Mouse (Mus musculus) olfactory bulb, adult 2 months (tissue): Measurements from ENCODE around the gene Fam229a. TPM values are rescaled to one million over a fixed set of nuclear protein-coding genes. Genes with fewer than 3 reads are reported as not detected.
"Not testable (repeated sequence)": the region's sequence is repeated elsewhere in the genome, so short reads cannot be mapped to it uniquely, and the experiment has no call there.

Experiments used
- H3K27ac ChIP-seq: fragments of 200-500 bp; 2 replicates; pipeline ENCODE4 v1.5.1; 2012; ENCODE audit warnings: low read depth, low read length; ENCODE audit not compliant: insufficient read depth
- H3K4me1 ChIP-seq: fragments of 200-500 bp; 2 replicates; pipeline ENCODE4 v1.6.1; 2012; ENCODE audit warnings: low read length; ENCODE audit not compliant: control insufficient read depth, insufficient read depth
- H3K4me3 ChIP-seq: fragments of 200-500 bp; 2 replicates; pipeline ENCODE4 v1.5.1; 2012; ENCODE audit warnings: mild to moderate bottlenecking, low read depth, low read length, moderate library complexity; ENCODE audit not compliant: insufficient read depth
- CTCF ChIP-seq: fragments of 200-500 bp; IDR thresholded peaks from 2 replicates; pipeline ENCODE4 v1.5.1; 2012; ENCODE audit warnings: low read depth, mild to moderate bottlenecking, low read length, moderate library complexity; ENCODE audit not compliant: insufficient read depth
- POLR2A ChIP-seq: fragments of 200-500 bp; IDR thresholded peaks from 2 replicates; pipeline ENCODE4 v1.6.1; 2012; ENCODE audit warnings: mild to moderate bottlenecking, low read depth, low read length, moderate library complexity; ENCODE audit not compliant: insufficient read depth
- WGBS: fragments of 180-500 bp; shearing (Covaris S2); methylation state at CpG from one replicate; pipeline ENCODE4 v1.1.7; 2018; 5-methylcytosine and 5-hydroxymethylcytosine counted together
- polyA plus RNA-seq: library from polyadenylated mRNA; stranded (reverse); fragments of >200 nt; gene quantifications from 2 replicates; pipeline ENCODE4 v1.2.4, GENCODE M21; 2012; ENCODE audit warnings: low replicate concordance; ENCODE audit not compliant: missing spikeins, insufficient read depth, insufficient read length

Gene Fam229a
- polyA plus RNA-seq, result not detected in 2 replicates

DNA sequence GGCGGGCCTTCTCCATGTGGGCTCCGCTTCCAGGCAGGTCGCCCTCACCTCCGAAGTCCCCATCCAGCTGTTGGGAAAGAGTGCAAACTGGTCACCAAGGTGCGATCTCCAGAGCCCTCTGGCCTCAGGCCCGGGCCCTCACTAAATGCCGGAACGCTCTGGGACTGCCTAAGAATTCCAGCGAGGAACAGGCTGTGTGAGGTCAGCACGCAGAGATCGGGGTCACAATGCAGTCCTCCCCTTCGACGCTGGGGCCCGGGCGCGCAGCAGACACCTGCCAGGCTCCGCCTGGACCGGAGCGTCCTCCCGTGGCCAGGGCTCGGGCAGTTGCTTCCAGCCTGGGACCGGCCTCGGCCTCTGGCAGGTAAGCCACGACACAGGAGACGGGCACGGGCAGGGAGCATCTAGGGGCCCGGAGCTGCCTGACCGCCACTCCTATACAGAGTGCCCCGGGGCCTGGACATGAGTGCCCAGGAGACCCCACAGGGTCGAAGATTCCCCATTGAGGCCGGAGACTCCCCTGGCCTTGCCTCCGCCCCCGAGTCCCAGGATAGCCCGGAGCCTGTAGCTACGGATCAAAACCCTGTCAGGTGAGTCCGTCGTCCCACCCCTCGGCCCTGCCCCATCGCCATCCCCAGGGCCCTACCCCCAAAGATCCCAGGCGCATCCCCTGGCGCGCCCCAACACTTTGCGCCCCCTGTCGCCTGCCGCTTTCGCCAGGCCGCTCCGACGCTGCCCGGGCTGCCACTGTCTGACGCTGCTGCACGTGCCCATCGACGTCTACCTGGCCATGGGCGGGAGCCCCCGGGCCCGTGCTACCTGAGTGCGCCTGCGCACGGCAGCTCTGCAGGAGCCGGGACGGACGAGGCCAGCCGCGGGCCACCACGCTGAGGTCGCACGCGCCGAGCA is at the start of gene Fam229a, which contains the start of gene Tssk3:
Gene Fam229a, plus strand, starts transcription at position 219 of the 909 bp plus-strand sequence.
Gene Tssk3, minus strand, starts transcription at position 51 of the 909 bp plus-strand sequence.
- H3K4me3 ChIP-seq, result peak within 1 kb of the TSS; percentile 29
- TF ChIP-seq CTCF (no peak), POLR2A (no peak)
- peaks cover 19% of the 10 kb centered on the region for H3K4me1 ChIP-seq
- H3K27ac ChIP-seq, result no peak within 1 kb of the TSS
- WGBS, result 15% methylated on average over 70 of the region's 70 CpGs

DNA sequence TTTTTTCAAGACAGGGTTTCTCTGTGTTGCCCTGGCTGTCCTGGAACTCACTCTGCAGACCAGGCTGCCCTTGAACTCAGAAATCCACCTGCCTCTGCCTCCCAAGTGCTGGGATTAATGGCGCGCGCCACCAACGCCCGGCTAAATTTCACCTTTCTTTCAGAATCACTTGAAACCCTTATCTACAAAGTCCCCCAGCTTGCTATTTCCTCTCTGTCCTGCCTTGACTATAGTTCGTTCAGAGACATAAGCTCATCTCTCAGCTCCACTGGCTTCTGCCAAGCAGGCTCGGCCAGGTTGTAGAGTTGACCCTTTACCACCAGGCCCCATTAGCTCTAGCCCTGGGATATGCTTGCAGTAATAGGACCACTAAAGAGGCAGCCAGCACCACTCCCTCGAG is 43.6 kb upstream of the Fam229a start:
- no peaks in the 10 kb centered on the region for H3K4me1 ChIP-seq
- H3K27ac ChIP-seq, result no peak overlapping the region
- no peak overlapping the region for H3K4me3 ChIP-seq
- 84% methylated on average over 8 of the region's 8 CpGs for WGBS
- TF ChIP-seq POLR2A, result no peak
- no peak for TF ChIP-seq CTCF

DNA sequence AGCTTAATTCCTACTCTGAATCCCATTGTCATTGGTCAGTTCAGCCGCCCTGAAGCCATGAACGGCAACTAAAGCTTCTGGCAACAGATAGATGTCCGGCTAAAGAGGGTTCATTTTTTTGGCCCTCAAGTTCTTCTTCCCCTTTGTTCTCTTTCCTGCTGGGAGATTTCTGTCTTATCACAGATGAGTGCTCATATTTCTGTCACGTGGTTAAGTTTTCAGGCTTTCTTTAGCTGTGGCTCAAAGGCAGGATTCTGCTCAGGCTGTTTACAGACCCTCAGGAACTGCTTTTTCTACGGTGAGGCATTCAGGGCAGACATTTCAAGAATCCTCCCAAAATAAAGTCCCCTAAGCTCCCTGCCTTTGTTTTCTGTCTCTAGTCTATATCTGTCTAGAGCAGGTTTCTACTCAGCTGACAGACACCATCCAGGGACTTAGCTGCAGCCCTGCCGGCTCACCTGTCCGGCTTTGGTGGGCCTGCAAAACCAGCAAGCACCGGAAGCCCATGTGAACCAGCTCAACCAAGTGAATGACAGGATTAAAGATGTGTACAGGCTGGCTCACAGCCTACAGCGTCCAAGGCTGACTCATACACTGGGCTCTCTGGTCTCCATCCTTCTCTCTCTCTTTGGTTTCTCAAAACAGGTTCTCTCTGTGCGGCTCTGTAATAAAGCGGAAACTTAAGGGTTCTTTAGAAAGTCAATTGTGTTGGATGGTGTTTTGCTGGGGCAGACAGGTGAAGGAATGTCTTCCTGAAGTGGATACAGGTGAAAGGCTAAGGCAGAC is 43.0 kb upstream of the Fam229a start:
- TF ChIP-seq CTCF (no peak), POLR2A (no peak)
- no peak overlapping the region for H3K27ac ChIP-seq
- H3K4me1 ChIP-seq, result no peaks in the 10 kb centered on the region
- no peak overlapping the region for H3K4me3 ChIP-seq
- WGBS, result 84% methylated on average over 11 of the region's 11 CpGs

DNA sequence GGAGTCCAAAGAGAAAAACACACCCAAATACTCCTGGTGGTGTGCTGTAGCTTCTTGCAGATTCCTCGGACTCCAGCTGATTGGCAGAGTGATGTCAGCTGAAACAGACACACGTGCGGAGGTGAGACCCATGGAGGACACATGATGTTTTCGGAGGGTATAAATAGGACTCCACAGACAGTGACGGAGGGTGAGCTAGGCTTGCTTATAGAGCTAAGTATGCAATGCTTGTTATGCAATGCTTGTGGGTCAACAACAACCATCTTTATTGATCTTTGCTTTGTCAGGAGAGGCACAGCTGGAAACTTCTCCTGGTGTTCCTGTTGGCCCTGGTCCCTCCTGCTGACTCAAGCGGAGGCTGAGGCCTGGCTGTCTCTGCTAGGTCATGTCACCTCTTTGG is 42.3 kb upstream of the Fam229a start:
- H3K4me3 ChIP-seq, result no peak overlapping the region
- no peaks in the 10 kb centered on the region for H3K4me1 ChIP-seq
- no peak for TF ChIP-seq CTCF
- no peak for TF ChIP-seq POLR2A
- WGBS, result 92% methylated on average over 6 of the region's 6 CpGs
- H3K27ac ChIP-seq, result no peak overlapping the region

DNA sequence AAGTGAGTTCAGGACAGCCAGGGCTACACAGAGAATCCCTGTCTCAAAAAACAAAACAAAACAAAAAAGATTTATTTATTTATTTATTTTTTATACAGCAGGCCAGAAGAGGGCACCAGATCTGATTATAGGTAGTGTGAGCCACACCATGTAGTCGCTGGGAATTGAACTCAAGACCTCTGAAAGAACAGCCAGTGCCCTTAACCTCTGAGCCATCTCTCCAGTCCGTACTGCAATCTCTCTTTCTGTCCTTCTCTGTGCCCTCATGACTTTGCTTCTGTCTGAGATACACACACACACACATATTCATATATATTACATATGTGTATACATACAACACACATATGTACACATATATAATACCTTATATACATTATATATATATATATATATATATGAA is 40.1 kb upstream of the Fam229a start:
- WGBS, result 62% methylated on average over 2 of the region's 2 CpGs
- Histone ChIP-seq H3K27ac (no peak overlapping the region), H3K4me1 (no peaks in the 10 kb centered on the region), H3K4me3 (no peak overlapping the region)
- TF ChIP-seq CTCF, result no peak
- no peak for TF ChIP-seq POLR2A

DNA sequence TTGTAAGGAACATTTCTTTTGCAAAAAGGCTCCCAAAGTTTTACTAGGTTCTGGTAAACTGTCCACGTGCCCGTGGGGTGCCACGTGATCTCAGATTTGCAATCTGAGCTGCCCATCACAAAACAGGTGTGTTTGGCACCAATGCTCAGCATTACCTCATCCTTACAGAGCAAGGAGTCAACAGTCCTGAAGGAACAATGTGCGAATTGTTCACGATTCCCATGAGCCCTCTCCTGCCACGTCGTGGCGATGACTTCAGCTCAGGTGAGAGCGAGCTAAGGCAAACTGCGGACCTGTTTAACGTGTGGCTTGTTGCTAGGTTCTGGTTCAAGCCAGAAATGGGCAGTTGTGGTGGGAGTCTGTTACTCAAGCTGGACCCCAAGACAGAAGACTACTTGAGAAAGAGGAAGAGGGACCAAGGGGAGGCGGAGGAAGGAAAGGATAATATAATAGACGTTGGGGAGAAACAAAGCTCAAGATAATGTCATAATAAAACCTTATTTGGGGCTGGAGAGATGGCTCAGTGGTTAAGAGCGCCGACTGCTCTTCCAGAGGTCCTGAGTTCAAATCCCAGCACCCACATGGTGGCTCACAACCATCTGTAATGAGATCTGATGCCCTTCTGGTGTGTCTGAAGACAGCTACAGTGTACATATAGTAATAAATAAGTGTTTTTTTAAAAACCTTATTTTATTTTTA is 39.4 kb upstream of the Fam229a start:
- 81% methylated on average over 15 of the region's 15 CpGs for WGBS
- no peak overlapping the region for H3K4me3 ChIP-seq
- no peaks in the 10 kb centered on the region for H3K4me1 ChIP-seq
- H3K27ac ChIP-seq, result no peak overlapping the region
- TF ChIP-seq POLR2A (no peak), CTCF (no peak)

DNA sequence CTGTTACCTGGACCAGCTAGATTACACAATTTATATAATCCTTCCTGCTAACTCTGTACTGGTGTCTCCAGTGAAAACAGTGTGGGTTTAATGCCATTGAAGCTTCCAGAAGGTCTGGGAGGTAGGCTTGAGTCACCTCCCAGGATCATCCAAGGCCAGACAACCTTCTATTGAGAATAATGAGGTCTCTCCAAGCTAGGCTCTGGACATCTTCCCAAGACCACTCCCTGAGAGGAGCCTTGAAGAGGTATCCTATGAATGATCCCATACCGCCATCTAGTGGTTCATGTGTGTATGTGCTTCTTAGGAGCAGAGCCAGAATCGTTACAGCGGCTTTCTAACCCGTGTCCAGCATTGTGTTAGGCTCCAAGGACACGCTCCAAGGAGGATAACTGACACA is 35.7 kb upstream of the Fam229a start:
- H3K4me1 ChIP-seq, result no peaks in the 10 kb centered on the region
- 0% methylated on average over 5 of the region's 5 CpGs for WGBS
- TF ChIP-seq CTCF (no peak), POLR2A (no peak)
- H3K4me3 ChIP-seq, result no peak overlapping the region
- H3K27ac ChIP-seq, result no peak overlapping the region

DNA sequence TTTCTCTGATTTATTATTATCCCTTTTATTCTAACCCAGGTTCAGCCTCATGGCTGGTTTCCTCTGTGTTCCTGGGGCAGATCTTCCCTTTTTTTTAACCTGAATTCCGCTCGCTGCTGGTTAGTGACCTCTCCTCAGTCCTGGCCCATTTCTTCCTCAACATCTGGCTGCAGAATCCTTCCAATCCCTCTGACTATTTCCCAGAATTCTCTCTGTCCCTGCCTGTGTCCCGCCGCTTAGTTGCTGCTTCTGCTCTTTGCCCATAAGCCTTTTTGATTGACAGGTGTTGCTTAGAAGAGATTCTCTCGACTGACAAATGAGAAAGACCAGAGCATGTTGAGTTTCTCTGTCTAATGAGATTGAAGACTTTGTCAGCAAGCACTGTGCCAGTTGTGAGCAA is 34.9 kb upstream of the Fam229a start:
- H3K4me1 ChIP-seq, result no peaks in the 10 kb centered on the region
- TF ChIP-seq POLR2A, result no peak
- TF ChIP-seq CTCF, result no peak
- no peak overlapping the region for H3K4me3 ChIP-seq
- no peak overlapping the region for H3K27ac ChIP-seq
- WGBS, result 47% methylated on average over 5 of the region's 5 CpGs

DNA sequence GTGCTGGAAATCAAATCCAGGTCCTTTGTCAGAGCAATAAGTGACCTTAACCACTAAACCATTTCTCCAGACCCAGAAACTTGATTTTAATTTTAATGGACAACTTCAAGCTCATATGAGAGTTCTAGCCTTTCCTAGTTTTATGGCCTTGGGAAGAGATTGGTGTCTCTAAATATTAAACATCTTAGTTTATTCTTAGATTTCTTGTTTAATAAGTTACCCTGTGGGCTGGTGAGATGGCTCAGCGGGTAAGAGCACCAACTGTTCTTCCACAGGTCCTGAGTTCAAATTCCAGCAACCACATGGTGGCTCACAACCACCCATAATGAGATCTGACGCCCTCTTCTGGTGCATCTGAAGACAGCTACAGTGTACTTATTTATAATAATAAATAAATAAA is 33.7 kb upstream of the Fam229a start:
- not testable (repeated sequence) for H3K27ac ChIP-seq, H3K4me1 ChIP-seq, H3K4me3 ChIP-seq
- 80% methylated on average over 2 of the region's 2 CpGs for WGBS
